Mouse (Mus musculus) retina, postnatal 7 days (tissue): ENCODE measurements around the gene Mogs.

Experiments
- DNase-seq: peaks from one replicate; pipeline ENCODE4 v3.0.0-alpha.2; 2012; ENCODE audit warnings: low read depth, low spot score

Gene Mogs

DNA sequence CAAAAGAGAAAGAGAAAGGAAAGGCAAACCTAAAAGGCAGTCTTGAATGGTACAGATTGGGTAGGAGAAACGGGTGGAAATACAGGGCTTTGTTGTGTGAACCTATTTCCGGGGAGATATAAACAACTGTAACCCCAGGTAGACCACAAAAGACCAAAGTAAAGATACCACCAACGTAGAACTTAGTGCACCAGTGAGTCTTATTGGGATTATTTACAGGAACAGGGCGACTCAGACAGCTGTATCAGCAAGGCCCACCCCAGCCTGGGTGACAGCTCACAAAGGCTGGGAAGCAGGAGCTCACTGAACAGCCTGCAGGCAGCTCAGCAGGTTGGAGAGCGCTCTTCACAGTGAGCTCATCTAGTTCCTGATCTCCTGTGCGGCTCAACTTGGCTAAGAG, 19.3 kb upstream of the Mogs start:
- no peak for DNase-seq

DNA sequence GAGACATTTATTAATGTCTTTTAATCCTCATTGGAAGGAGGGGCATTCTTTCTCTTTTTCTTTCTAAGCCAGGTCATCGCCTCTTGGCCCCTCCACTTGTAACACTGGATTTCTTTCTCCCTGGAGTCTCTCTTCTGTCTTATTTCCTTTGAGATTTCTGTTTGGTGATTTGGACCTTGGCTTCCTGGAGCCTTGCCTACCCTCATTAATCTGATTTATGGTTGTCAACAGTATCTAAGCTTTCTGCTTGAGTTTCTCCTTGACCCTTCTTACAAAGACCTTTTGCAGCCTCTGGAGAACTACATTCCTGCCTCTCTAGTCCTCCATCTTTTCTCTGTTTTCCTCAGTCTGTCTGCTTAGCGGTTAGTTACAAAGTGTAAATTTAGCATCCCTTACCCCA, 16.9 kb upstream of the Mogs start:
- DNase-seq, result no peak

DNA sequence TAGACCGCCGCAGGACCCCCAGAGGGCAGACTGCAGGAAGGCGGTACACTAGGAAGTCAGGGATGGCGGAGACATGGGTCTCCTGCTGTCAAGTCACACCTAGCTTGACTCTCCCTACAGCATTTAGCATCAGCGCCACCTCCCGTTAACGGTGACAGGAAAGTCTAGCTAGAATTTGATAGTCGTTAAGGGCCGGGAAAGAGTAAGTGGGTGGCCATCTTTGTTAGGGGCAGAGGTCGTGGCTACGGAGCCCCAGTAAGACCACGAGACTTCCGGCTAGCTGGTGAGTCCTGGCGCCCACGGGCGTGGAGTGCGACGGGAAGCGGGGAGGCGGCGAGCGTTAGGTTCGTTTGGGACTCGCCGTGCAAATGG, 14.0 kb upstream of the Mogs start, which contains the start of the genes Ccdc142 and Gm42688:
Ccdc142 (plus strand) TSS at position 286 of the 372 bp plus-strand sequence.
Gm42688 (plus strand) TSS at position 302 of the 372 bp plus-strand sequence.
- DNase-seq, result peak; percentile 82

DNA sequence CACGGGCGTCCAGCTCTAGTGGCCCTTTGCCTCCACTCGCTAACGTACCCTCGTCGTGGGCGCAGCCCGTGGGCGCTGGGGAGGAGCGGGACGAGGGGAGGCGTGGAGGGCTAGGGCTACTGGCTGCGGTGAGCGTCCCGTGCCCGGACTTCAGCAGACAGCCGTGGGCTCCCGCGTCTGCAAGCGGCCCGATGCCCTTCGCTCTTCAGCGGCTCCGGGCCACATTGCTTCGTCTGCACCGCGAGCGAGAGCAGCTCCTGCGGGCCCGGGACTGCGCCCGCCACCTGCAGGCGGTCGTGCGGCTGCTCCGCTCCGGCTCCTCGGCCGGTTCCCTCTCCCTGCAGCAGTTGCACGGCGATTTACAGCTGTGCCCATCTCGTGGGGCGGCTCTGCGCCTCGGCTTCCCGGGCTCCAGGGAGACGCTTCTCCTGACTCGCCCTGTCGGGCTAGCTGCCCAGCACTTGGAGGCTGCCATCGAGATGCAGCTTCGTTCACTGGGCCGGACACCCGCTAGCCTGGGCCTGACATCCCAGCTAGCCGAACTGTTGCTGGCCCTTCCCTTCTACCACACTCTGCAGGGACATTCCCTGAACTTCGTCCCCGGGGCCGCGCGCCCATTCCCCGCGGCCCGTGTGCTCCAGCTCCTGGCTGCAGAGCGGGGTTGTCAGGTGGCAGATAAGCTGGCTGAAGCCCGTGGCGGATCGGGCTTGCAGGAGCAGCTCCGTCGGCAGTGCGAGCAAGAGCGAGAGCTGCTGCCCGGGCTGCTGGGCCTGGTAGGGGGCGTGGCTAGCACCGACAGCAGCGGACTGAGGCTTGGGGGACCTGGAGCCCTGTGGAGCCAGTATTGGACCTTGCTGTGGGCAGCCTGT, 13.4 kb upstream of the Mogs start:
- peak; percentile 52 for DNase-seq

DNA sequence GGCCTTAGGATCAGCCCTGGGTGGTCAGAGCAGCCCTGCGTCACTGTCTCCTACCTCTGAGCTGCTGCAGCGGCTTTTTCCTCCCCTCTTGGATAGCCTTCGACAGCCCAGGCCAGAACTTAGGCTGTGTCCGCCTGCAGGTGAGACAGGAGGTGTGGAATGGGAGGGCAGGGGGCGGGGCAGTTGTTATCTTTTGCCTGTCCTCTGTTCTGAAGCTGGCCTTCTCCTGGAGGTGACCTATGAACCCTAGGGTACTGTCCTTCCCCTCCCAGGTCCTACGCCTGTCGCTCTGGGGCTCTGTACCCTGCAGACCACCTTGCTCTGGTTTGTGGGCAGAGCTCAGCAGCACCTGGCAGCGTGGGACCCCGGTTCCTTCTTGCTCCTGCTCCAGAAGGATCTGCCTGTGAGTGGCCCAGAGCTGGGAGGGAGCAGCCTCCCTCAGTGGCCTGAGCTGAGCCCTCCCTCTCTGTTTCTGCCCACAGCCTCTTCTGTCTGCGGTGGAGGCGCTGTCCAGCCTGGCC, 12.1 kb upstream of the Mogs start:
- DNase-seq, result no peak

DNA sequence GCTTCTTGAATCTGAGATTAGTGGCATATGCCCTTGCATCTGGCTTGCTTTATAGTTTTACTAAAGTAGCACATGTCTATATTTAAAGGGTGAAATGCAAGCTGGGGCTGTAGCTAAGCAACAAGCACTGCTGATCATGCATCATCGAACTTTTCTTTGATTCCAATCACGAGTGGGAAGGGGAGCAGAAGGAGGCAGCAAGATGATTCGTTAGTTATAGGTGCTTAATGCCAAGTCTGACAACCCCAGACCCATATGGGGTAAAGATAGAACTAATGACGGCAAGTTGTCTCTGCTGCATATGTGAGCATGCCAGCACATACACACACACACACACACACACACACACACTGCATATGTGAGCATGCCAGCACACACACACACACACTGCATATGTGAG, 11.1 kb upstream of the Mogs start:
- DNase-seq, result no peak

DNA sequence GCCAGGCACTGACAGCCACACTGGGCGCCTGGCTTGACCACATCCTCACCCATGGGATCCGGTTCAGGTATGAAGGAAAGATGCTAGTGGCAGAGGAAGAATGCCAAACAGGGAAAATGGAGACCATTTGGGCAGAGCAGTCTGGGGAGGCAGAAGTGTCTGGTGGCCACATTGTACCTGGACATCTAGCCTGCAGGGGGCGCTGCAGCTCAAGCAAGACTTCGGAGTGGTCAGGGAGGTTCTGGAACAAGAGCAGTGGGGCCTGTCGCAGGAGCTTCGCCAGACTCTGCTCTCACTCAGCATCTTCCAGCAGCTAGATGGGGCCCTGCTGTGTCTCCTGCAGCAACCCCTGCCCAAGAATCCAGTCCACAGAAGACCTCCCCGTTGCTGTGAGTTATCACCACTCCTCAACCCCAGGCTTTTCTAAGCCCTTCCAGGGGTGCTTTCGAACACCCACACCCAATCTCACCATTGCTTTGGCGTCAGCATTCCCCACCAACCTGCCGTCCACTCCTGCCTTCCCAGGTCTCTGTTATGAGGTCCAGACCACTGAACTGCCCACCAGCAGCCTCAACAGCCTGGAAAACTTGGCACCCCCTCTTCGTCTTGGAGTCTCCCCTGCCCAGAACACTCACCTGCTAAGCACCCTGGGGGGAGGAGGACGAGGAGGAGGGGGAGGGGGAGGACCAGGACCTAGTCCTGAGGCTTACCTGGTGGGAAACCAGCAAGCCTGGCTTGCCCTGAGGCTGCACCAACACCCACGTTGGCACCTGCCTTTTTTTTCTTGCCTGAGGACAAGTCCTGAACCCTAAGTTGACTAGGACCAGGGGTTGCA, 7.5 kb upstream of the Mogs start:
- DNase-seq, result peak; percentile 48

DNA sequence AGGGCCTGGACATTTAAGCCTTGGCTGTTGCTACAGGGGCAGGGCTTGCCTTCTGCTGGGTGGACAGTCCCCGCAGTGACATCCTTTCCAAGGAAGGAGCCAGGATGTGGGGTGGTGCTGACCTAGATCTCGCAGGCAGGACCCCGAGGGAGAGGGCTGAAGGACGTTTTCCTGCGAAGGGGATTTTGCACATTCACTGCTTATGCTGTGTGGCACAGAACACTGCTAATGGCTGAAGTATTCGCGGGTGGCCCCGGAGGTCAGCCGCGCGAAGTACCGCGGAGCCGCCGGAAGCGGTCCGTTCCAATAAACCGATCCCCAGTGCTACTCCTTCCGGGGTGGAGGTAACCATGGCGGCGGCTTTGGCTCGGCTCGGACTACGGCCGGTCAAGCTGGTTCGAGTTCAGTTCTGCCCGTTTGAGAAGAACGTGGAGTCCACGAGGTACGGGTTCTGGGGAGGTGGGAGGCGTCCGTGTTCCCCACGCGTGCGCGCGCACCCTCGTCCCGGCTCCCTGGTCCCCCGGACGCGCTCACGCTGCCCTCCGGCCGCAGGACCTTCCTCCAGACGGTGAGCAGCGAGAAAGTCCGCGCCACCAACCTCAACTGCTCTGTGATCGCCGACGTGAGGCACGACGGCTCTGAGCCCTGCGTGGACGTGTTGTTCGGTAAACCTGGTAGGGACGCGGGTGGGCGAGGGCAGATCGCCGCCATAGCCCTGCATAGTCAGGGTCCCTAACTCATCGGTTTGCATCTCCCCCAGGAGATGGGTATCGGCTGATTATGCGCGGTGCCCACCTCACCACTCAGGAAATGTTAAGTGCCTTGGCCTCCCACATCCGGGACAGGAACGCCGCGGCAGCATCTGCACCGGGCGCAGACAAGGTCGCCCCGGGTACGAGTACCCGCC, 6.3 kb upstream of the Mogs start, which contains the start of gene Mrpl53:
Mrpl53 (plus strand) TSS at position 279 of the 907 bp plus-strand sequence.
- DNase-seq, result peak; percentile 70

DNA sequence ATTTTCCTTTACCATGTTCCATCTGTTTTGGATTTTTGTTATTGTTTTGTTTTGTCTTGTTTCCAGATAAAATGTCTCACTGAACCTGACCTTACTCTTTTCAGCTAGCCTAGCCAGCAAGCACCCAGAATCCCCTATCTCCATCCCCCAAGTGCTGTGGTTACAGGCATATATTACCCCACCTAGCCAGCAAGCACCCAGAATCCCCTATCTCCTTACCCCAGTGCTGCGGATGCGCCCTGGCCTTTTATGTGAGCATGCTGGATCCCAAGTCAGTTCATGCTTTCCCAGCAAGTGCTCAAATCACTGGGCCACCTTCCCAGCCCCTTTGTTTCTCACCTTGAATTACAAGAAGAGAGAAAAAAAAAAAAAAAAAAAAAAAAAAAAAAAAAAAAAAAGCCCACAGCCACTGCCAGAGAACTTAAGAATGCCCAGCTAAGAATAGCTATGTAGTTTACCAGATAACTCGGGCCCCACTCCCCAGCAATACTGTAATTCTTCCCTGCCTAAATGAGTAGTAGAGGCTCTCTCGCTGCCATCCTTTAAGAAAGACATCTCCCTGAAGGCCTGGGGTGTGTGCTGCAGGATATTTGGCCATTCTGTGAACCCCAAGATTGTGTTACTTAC, 3.7 kb upstream of the Mogs start:
- DNase-seq, result no peak

DNA sequence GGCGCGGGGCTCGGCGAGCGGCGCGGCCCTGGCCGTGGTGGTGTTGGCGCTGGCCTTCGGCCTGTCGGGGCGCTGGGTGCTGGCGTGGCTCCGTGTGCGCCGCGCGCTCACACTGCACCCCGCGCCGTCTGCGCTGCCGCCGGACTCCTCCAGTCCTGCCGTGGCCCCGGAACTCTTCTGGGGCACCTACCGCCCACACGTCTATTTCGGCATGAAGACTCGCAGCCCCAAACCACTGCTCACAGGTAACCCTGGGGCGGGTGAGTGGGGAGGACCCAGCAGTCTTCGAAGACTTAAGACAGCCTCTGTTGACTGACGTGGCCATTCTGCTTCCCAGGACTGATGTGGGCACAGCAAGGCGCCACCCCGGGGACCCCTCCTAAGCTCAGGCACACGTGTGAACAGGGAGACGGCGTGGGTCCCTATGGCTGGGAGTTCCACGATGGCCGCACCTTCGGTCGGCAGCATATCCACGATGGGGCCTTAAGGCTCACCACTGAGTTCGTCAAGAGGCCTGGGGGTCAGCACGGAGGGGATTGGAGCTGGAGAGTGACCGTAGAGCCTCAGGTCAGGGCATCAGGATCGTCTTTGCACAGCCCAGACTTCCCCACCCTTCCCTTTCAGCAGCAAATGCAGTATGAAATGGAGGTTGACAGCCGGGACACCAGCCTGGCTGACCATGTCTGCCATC, 531 bp downstream of the Mogs start:
- no peak for DNase-seq

DNA sequence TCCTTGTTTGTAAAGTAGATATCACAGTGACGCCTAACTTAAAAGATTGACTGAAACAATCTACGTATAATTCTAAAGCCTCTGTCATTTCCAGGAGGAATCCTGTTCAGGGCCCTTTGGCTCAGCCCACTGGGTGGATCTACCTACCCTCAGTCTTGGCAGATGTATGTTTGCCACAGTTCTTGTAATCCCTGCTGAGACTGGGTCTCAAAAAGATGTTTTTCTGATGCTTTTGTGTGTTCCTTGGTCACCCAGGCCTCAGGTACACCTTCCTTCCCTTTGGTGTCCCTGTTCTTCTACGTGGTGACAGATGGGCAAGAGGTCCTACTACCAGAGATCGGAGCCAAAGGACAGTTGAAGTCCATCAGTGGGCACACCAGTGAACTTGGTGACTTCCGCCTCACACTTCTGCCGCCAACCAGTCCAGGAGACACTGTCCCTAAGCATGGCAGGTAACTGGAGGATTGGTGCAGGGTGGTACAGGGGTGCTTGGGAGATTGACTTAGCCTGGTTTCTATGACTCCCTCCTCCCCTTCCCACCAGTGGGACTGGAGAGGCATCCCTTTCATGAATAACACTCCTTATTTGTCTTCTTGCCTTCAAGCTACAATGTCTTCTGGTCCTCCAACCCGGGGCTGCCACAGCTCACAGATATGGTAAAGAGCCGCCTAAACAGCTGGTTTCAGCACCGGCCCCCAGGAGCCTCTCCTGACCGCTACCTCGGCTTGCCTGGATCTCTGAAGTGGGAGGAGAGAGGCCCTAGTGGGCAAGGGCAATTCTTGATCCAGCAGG, 1.3 kb downstream of the Mogs start:
- DNase-seq, result no peak

DNA sequence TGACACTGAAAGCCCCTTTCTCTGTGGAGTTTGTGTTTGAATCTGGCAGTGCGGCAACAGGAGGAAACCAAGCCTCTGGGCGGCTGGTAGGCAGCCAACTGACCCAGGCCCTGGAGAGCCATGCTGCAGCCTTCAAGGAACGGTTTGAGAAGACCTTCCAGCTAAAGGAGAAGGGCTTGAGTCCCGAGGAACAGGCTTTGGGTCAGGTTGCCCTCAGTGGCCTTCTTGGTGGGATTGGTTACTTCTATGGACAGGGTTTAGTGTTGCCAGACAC, 1.8 kb downstream of the Mogs start:
- no peak for DNase-seq

DNA sequence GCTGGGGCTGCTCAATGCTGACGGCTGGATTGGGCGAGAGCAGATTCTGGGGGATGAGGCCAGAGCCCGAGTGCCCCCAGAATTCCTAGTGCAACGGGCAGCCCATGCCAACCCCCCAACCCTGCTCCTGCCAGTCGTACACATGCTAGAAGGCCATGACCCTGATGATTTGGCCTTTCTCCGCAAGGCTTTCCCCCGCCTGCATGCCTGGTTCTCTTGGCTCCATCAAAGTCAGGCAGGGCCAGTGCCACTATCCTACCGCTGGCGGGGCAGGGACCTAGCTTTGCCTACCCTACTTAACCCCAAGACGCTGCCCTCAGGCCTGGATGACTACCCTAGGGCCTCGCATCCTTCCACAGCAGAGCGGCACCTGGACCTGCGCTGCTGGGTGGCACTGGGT, 2.3 kb downstream of the Mogs start:
- no peak for DNase-seq

DNA sequence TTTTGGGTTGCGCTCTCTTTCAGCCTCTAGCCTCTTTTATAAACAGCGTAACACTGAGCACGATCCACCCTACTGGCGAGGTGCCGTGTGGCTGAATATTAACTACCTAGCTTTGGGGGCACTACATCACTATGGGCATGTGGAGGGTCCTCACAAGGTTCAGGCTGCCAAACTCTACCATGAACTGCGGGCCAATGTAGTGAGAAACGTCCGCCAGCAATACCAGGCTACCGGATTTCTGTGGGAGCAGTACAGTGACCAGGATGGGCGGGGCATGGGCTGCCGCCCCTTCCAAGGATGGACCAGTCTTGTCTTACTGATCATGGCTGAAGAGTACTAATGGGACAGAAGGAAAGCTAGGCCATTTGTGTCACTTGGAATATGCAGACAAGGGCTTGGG, 3.1 kb downstream of the Mogs start:
- DNase-seq, result no peak

DNA sequence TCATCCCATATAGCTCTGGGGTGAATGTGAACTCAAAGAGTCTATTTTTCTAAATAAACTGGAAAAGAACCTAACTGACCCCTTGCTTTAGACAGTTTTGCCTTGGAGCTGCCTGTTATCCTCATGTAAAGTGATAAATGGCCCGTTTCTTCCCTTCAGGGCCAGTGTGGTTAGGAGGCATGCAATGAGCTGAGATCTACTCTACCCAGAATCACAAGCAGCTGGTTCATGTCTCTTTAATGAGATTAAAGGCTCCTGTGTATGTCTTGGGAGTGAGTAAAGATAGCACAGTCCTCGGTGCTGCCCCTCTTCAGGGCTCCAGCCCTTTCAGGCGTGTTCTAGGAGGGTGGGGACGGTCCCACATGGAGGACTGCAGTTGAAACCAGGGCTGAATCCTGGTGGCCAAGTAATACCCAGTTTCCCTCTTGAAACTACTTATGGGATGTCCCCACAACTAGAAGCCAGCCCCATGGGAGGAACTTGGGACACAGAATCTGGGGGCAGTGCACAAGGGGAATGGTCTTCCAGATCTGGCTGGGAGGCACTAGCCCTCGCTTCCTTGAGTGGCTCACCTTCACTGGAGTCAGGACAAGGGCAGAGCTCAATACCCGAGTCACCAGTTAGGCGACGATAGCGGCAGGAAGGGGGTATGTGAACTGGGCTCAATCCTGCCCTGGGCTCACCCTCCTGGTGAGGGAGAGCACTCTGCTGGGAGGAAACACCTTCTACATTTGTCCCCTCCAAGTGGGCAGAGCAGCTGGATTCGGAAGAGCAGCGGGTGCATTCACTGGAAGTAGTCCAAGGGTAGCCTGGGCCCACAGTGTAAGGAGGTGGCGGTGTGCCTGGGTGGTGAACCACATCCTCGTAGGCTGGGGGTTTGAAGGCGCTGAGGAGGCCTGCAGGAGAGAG, 3.8 kb downstream of the Mogs start:
- no peak for DNase-seq

DNA sequence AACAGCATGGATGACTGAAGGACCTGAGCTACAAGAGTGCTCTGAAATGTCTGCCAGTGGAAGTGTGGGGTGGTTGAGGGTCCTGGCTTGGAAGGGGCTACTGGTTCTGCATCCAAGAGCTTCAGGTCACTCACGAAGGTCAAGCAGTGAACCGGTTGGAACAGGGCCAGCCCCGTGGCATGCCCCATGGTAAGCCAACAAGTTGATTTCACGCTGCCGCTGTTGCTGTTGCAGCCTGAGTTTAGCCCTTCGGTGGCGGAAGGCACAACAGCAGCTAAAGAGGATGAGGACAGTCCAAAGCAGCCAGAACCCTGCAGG, 4.4 kb downstream of the Mogs start:
- no peak for DNase-seq

DNA sequence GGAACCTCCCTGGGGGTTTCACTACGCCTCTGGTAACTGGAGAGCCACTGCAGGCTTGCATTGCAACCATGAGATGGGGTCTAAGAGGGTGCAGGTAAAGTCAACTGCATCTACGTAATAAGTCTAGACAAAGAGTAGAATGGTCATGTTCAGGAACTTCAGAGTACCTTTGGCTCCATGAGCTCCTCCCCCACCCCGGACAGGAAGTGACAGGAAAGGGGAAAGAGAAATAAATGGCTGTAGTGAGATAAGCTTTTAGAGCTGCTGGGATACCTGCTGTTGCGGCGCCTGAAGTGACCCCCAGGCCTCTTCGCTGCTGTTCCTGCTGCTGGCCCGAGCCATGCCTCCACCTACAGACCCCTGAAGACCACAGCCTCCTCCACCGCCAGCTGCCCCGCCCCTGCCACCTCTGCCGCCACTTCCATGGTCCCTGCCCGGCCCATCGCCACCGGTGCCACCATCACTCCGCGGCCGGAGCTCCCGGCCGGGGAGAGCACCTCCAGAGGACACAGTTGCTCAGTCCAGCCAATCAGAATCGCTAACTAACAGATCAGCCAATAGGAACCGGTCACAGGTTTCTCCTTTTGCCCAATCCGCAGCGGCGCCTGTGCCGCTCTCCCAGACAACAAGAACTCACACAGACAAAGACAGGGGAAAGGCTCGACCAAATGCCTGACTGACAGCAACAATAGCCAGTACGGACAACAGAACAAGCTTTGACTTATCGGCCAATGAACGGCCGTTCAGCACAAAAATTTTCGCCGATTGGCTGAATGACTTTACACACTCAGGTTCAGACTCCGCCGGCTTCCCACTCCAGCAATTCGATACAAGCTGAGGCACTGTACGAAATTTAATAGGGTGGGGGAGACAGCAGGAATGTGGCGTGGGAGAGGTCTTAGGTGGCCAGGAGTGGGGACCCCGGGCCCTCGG, 5.9 kb downstream of the Mogs start, which contains the start of gene Wbp1:
Wbp1 (minus strand) TSS at position 630 of the 933 bp plus-strand sequence.
- peak; percentile 97 for DNase-seq
